Mouse (Mus musculus) erythroblast, embryonic 14.5 days (primary cell): ENCODE data around the gene Garnl3.

Experiments
- GATA1 ChIP-seq: IDR thresholded peaks from 2 replicates; pipeline ENCODE4 v1.6.1; 2012; ENCODE audit warnings: low read length, inconsistent platforms, mixed read lengths
- TAL1 ChIP-seq: IDR thresholded peaks from 3 replicates; pipeline ENCODE4 v1.6.1; 2012; ENCODE audit warnings: low read length, inconsistent platforms, mixed read lengths

- TF ChIP-seq GATA1 (no peak), TAL1 (no peak)
Observed at GRCm38 (mm10) chr2:32979675-32980074, 151.8 kb downstream of the Garnl3 start.
